Mouse (Mus musculus): Measurements from ENCODE around the gene Ptprk. TPM values are rescaled to one million over a fixed set of nuclear protein-coding genes. Genes with fewer than 3 reads are reported as not detected.

The Ptprk gene
- polyA plus RNA-seq, 2 experiments, result 3.0 to 3.3 TPM

DNA sequence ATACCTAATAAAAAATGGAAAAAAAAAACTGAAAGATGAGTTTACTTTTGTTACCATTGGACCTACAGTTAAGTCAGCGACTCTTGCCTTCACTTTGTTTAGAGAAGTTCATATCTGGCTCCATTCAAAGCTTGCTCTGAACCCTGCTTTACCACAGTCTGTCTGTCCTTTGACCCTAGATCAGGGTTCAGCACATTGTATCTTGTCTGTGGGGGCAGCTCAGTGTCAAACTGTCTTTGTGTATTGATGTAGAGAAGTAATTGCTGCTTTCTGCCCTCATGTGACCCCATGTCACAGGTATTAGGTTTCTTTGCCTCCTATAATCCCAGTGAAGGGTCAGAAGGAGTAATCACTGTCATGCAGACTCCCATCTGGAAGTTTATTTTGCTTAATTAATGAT lies 222.9 kb downstream of the Ptprk start:
- Histone ChIP-seq H3K27ac (no peak overlapping the region), H3K36me3 (replicated peaks; ENCODE audit: control insufficient read depth, insufficient read depth, low read depth) (no peaks in the 10 kb centered on the region), H3K9me3 (ENCODE audit: control insufficient read depth, low read length) (no peaks in the 10 kb centered on the region), H3K9ac (replicated peaks) (no peak overlapping the region), H3K27me3 (ENCODE audit: control insufficient read depth, insufficient read depth, low read length) (no peaks in the 10 kb centered on the region), H3K4me3 (ENCODE audit: insufficient read depth in 1 of 2, low read depth in 2 of 2, low read length in 2 of 2) (no peak overlapping the region), H3K4me1 (replicated peaks; ENCODE audit: control insufficient read depth in 2 of 2, insufficient read depth in 2 of 2, low read length in 1 of 2) (no peaks in the 10 kb centered on the region), H3K4me2 (ENCODE audit: low read depth) (no peak overlapping the region)
- DNase-seq (ENCODE audit: low read depth in 3 of 3, low spot score in 3 of 3) (no peak), ATAC-seq (ENCODE audit: insufficient read depth) (no peak)
- 65% methylated on average over 1 of the region's 1 CpGs for WGBS (ENCODE audit: insufficient replicate concordance)
- no peak for TF ChIP-seq EP300 (IDR thresholded peaks at IDR 0.05; ENCODE audit: low read depth)
- TF ChIP-seq CTCF (IDR thresholded peaks at IDR 0.05; ENCODE audit: low read depth), result no peak

GRCm38 (mm10) chr10:28299207-28299606 lies 224.6 kb downstream of the Ptprk start:
- Histone ChIP-seq H3K9me3 (ENCODE audit: control insufficient read depth, low read length) (no peaks in the 10 kb centered on the region), H3K27ac (no peak overlapping the region), H3K4me2 (ENCODE audit: low read depth) (no peak overlapping the region), H3K27me3 (ENCODE audit: control insufficient read depth, insufficient read depth, low read length) (no peaks in the 10 kb centered on the region), H3K4me3 (ENCODE audit: insufficient read depth in 1 of 2, low read depth in 2 of 2, low read length in 2 of 2) (no peak overlapping the region), H3K4me1 (replicated peaks; ENCODE audit: control insufficient read depth in 2 of 2, insufficient read depth in 2 of 2, low read length in 1 of 2) (no peaks in the 10 kb centered on the region), H3K9ac (replicated peaks) (no peak overlapping the region), H3K36me3 (replicated peaks; ENCODE audit: control insufficient read depth, insufficient read depth, low read depth) (no peaks in the 10 kb centered on the region)
- no peak for ATAC-seq (ENCODE audit: insufficient read depth)
- 52% methylated on average over 4 of the region's 4 CpGs for WGBS (ENCODE audit: insufficient replicate concordance)
- no peak for TF ChIP-seq EP300 (IDR thresholded peaks at IDR 0.05; ENCODE audit: low read depth)
- no peak for TF ChIP-seq CTCF (IDR thresholded peaks at IDR 0.05; ENCODE audit: low read depth)
- no peak for DNase-seq (ENCODE audit: low read depth in 3 of 3, low spot score in 3 of 3)

DNA sequence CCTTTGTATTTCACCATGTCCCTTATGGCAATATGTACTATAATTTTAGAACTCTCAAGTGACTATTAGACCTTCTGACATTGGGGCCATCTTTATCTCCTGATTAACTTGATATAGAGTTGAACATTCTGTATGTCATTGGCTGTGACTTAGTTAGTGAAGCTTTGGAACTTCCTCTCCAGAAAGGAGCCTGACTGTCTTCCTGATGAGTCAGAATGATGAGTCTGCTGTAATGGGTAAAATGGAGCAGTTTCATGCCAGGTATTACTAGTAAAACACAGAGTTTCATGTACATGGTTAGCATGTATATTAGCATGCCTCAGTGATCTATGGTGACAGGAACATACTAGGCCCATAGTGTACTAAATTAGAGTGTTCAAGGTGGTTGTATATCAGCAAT lies 229.2 kb downstream of the Ptprk start:
- Histone ChIP-seq H3K27ac (no peak overlapping the region), H3K27me3 (ENCODE audit: control insufficient read depth, insufficient read depth, low read length) (no peaks in the 10 kb centered on the region), H3K4me3 (ENCODE audit: insufficient read depth in 1 of 2, low read depth in 2 of 2, low read length in 2 of 2) (no peak overlapping the region), H3K4me1 (replicated peaks; ENCODE audit: control insufficient read depth in 2 of 2, insufficient read depth in 2 of 2, low read length in 1 of 2) (no peaks in the 10 kb centered on the region), H3K36me3 (replicated peaks; ENCODE audit: control insufficient read depth, insufficient read depth, low read depth) (no peaks in the 10 kb centered on the region), H3K9me3 (ENCODE audit: control insufficient read depth, low read length) (no peaks in the 10 kb centered on the region), H3K4me2 (ENCODE audit: low read depth) (no peak overlapping the region), H3K9ac (replicated peaks) (no peak overlapping the region)
- ATAC-seq (ENCODE audit: insufficient read depth) (no peak), DNase-seq (ENCODE audit: low read depth in 3 of 3, low spot score in 3 of 3) (no peak)
- TF ChIP-seq CTCF (IDR thresholded peaks at IDR 0.05; ENCODE audit: low read depth) (no peak), EP300 (IDR thresholded peaks at IDR 0.05; ENCODE audit: low read depth) (no peak)

DNA sequence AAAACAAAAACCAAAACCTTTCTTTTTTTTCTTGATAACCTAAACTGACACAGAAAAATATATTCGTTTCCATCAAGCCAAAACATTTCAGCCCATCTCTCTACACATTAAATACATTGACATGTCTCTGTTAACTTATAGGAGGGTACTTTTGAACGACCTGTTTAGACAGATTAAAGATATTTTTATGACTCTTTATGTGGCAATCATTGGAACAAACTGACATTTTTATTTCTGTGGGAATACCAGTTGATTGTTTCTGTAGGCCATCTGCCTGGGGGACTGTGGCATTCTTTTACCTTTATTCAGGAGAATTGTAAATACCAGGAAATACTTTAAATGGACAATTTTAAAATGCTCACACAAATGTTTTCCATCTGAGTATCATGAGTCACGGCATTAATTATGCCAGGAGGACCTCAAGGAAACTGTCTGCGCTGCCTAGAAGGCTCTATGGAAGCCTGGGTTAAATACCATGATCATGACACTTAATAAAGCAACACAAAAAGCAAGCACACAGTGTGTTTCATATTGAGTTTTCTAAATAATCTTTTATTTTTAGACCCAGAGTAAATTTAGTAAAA lies 229.8 kb downstream of the Ptprk start:
- 42% methylated on average over 4 of the region's 4 CpGs for WGBS (ENCODE audit: insufficient replicate concordance)
- no peak overlapping the region for H3K9ac ChIP-seq (replicated peaks)
- ATAC-seq (ENCODE audit: insufficient read depth), result no peak
- TF ChIP-seq CTCF (IDR thresholded peaks at IDR 0.05; ENCODE audit: low read depth) (no peak), EP300 (IDR thresholded peaks at IDR 0.05; ENCODE audit: low read depth) (no peak)
- no peaks in the 10 kb centered on the region for H3K4me1 ChIP-seq (replicated peaks; ENCODE audit: control insufficient read depth in 2 of 2, insufficient read depth in 2 of 2, low read length in 1 of 2)
- DNase-seq (ENCODE audit: low read depth in 3 of 3, low spot score in 3 of 3), result no peak
- H3K4me3 ChIP-seq (ENCODE audit: insufficient read depth in 1 of 2, low read depth in 2 of 2, low read length in 2 of 2), result no peak overlapping the region
- no peaks in the 10 kb centered on the region for H3K9me3 ChIP-seq (ENCODE audit: control insufficient read depth, low read length)
- no peaks in the 10 kb centered on the region for H3K27me3 ChIP-seq (ENCODE audit: control insufficient read depth, insufficient read depth, low read length)
- no peak overlapping the region for H3K27ac ChIP-seq
- H3K36me3 ChIP-seq (replicated peaks; ENCODE audit: control insufficient read depth, insufficient read depth, low read depth), result no peaks in the 10 kb centered on the region
- no peak overlapping the region for H3K4me2 ChIP-seq (ENCODE audit: low read depth)

DNA sequence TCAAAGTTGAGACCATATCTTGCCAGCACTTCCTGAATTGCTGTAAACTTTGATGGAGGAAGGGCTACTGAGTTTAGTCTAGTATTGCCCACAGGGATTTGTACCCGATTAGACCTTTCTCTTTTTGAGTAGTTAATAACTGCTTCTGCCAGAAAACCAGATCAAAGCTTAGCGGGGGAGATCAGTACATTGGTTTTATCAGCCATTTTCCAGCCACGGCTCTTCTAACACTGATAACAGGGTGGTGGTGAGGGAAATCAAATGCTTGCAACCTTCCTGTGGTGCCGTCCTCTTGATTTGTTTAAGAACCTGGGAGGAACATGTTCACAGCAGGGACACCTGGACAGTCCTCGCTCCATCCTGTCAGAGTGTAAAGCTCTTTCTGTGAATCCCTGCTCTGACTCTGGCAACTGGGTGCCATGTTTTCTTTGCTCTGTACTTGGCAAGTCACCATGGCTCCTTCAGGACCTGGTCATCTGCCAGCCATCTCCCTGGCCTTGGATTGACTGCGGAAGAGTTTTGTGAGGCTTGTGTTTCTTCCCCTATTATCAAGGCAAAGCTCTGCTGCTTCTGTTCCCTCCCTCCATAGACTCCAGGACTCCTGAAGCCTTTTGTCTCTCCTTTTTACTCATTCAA lies 231.9 kb downstream of the Ptprk start:
- Histone ChIP-seq H3K27me3 (ENCODE audit: control insufficient read depth, insufficient read depth, low read length) (no peaks in the 10 kb centered on the region), H3K9me3 (ENCODE audit: control insufficient read depth, low read length) (no peaks in the 10 kb centered on the region), H3K27ac (no peak overlapping the region), H3K4me3 (ENCODE audit: insufficient read depth in 1 of 2, low read depth in 2 of 2, low read length in 2 of 2) (no peak overlapping the region), H3K36me3 (replicated peaks; ENCODE audit: control insufficient read depth, insufficient read depth, low read depth) (no peaks in the 10 kb centered on the region), H3K4me1 (replicated peaks; ENCODE audit: control insufficient read depth in 2 of 2, insufficient read depth in 2 of 2, low read length in 1 of 2) (no peaks in the 10 kb centered on the region), H3K9ac (replicated peaks) (no peak overlapping the region), H3K4me2 (ENCODE audit: low read depth) (no peak overlapping the region)
- no peak for TF ChIP-seq EP300 (IDR thresholded peaks at IDR 0.05; ENCODE audit: low read depth)
- no peak for TF ChIP-seq CTCF (IDR thresholded peaks at IDR 0.05; ENCODE audit: low read depth)
- 23% methylated on average over 6 of the region's 6 CpGs for WGBS (ENCODE audit: insufficient replicate concordance)
- ATAC-seq (ENCODE audit: insufficient read depth) (no peak), DNase-seq (ENCODE audit: low read depth in 3 of 3, low spot score in 3 of 3) (no peak)
